Mouse (Mus musculus): ENCODE results near the gene Ptprm. TPM values are rescaled to one million over a fixed set of nuclear protein-coding genes. Genes with fewer than 3 reads are reported as not detected.

Gene Ptprm
- polyA plus RNA-seq, 1 experiment = 34.2 TPM

DNA sequence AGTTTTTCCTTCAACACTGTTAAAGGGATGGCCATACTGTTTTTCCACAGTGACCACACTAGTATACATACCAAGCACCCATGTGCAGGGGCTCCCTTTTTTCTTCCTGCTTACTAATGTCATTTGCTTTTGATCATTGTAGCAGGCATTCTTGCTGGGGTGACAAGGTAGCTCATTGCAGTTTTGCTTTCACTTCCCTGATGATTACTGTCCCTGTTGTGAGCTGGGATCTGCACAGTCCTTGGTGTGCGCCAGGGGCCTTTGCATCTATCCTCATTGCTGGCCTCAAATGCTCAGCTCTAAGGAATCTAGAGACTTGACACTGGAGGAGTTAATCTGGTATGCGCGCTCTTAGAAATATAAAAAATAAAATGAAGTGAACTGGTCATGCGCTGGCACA lies 147.3 kb downstream of the Ptprm start:
- Histone ChIP-seq H3K4me1 (ENCODE audit: control insufficient read depth, insufficient read depth, low read length) (no peaks in the 10 kb centered on the region), H3K27me3 (ENCODE audit: control insufficient read depth, insufficient read depth, low read length) (no peaks in the 10 kb centered on the region), H3K27ac (ENCODE audit: insufficient read depth, low read length) (no peak overlapping the region), H3K4me3 (replicated peaks; ENCODE audit: insufficient read depth, low read depth, low read length) (no peak overlapping the region)
- TF ChIP-seq POLR2A (IDR thresholded peaks at IDR 0.05; ENCODE audit: borderline replicate concordance, insufficient read depth, low read length) (no peak), CTCF (IDR thresholded peaks at IDR 0.05; ENCODE audit: borderline replicate concordance, insufficient read depth, low read depth, low read length) (no peak)
- WGBS = 96% methylated on average over 4 of the region's 4 CpGs
- no peak for DNase-seq

DNA sequence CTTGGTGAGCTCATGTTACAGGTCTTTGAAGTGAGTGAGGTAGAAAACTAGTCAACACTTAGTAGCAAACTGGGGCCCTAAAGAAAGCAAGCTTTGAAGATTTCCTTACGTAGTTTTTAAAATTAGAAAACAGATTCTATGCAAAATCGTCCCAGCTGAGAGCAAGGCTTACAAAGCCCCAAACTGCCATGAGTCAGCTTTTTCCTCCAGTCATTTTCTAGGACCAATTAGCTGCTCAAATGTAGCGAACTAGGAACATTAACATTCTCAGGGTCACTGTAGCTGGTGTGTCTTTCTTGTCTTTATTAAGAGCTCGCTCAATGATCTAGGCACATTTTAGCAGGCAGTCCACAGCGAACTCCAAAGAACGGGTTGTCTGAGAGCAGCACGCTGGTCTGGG lies 153.1 kb downstream of the Ptprm start:
- H3K4me3 ChIP-seq (replicated peaks; ENCODE audit: insufficient read depth, low read depth, low read length) = no peak overlapping the region
- no peaks in the 10 kb centered on the region for H3K27me3 ChIP-seq (ENCODE audit: control insufficient read depth, insufficient read depth, low read length)
- TF ChIP-seq POLR2A (IDR thresholded peaks at IDR 0.05; ENCODE audit: borderline replicate concordance, insufficient read depth, low read length) (no peak), CTCF (IDR thresholded peaks at IDR 0.05; ENCODE audit: borderline replicate concordance, insufficient read depth, low read depth, low read length) (no peak)
- H3K27ac ChIP-seq (ENCODE audit: insufficient read depth, low read length) = no peak overlapping the region
- H3K4me1 ChIP-seq (ENCODE audit: control insufficient read depth, insufficient read depth, low read length) = no peaks in the 10 kb centered on the region
- DNase-seq = no peak
- 57% methylated on average over 7 of the region's 7 CpGs for WGBS

DNA sequence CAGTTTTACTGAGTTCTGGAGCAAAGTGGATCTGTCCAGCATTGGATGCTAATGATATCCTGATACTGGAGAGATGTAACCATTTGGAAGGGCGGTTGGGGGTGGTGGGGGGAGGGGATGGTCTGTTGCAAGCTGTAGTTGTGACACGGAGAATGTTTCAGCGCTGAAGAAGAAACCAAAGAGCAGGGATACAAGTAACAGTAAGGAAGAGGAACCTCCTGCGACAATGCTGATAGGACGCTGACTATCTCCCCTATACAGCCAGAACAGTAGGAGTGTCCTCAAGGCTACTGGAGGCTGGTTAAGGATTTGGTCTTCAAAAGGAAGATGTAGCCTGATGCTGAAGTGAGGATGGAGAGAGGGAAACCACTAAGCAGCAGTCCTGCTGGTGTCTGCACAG lies 160.5 kb downstream of the Ptprm start:
- Histone ChIP-seq H3K4me3 (replicated peaks; ENCODE audit: insufficient read depth, low read depth, low read length) (no peak overlapping the region), H3K27ac (ENCODE audit: insufficient read depth, low read length) (no peak overlapping the region), H3K4me1 (ENCODE audit: control insufficient read depth, insufficient read depth, low read length) (no peaks in the 10 kb centered on the region), H3K27me3 (ENCODE audit: control insufficient read depth, insufficient read depth, low read length) (no peaks in the 10 kb centered on the region)
- DNase-seq = no peak
- TF ChIP-seq CTCF (IDR thresholded peaks at IDR 0.05; ENCODE audit: borderline replicate concordance, insufficient read depth, low read depth, low read length) = no peak
- no peak for TF ChIP-seq POLR2A (IDR thresholded peaks at IDR 0.05; ENCODE audit: borderline replicate concordance, insufficient read depth, low read length)
- 72% methylated on average over 5 of the region's 5 CpGs for WGBS

DNA sequence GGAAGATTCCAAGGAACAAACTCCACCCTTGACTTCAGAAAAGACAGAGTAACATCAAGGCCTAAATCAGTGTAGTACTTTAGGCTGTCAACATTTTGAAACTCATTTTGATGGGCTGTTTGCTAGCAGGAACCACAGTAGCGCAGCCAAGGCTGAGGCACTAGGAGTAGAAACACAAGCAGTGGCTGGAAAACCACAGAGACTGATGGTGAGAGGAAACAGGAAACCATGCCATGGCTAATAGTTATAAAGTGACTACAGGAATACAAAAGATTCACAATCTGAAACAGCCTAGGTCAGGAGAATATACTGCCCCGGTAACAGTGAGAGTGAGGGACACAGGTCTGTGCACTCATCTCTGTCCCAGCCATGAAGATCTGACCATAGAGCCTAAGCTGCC lies 165.7 kb downstream of the Ptprm start:
- no peak overlapping the region for H3K4me3 ChIP-seq (replicated peaks; ENCODE audit: insufficient read depth, low read depth, low read length)
- no peak for TF ChIP-seq CTCF (IDR thresholded peaks at IDR 0.05; ENCODE audit: borderline replicate concordance, insufficient read depth, low read depth, low read length)
- no peak for TF ChIP-seq POLR2A (IDR thresholded peaks at IDR 0.05; ENCODE audit: borderline replicate concordance, insufficient read depth, low read length)
- H3K27ac ChIP-seq (ENCODE audit: insufficient read depth, low read length) = no peak overlapping the region
- H3K4me1 ChIP-seq (ENCODE audit: control insufficient read depth, insufficient read depth, low read length) = no peaks in the 10 kb centered on the region
- 95% methylated on average over 2 of the region's 2 CpGs for WGBS
- no peak for DNase-seq
- H3K27me3 ChIP-seq (ENCODE audit: control insufficient read depth, insufficient read depth, low read length) = no peaks in the 10 kb centered on the region

DNA sequence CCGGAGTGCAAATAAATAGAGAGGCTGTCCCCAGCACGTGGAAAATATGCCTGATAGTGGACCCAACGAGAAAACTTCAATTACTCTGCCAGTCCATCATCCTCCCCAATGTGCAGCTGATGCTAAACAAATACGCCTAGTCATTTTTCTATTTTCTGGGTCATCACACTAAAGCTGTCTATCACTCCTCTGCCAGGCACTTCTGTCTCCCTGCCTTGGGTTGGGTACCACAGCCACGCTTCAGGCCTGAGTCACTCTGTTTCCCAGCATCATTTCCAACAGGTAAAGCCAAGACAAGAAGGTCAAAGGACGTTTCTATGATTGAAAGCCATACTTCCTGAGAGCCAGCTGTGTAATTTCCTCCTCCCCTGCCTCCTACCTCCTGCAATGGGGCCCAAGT lies 167.4 kb downstream of the Ptprm start:
- TF ChIP-seq POLR2A (IDR thresholded peaks at IDR 0.05; ENCODE audit: borderline replicate concordance, insufficient read depth, low read length) (no peak), CTCF (IDR thresholded peaks at IDR 0.05; ENCODE audit: borderline replicate concordance, insufficient read depth, low read depth, low read length) (no peak)
- no peaks in the 10 kb centered on the region for H3K4me1 ChIP-seq (ENCODE audit: control insufficient read depth, insufficient read depth, low read length)
- no peak overlapping the region for H3K27ac ChIP-seq (ENCODE audit: insufficient read depth, low read length)
- no peak overlapping the region for H3K4me3 ChIP-seq (replicated peaks; ENCODE audit: insufficient read depth, low read depth, low read length)
- DNase-seq = no peak
- no peaks in the 10 kb centered on the region for H3K27me3 ChIP-seq (ENCODE audit: control insufficient read depth, insufficient read depth, low read length)
- 59% methylated on average over 6 of the region's 6 CpGs for WGBS

DNA sequence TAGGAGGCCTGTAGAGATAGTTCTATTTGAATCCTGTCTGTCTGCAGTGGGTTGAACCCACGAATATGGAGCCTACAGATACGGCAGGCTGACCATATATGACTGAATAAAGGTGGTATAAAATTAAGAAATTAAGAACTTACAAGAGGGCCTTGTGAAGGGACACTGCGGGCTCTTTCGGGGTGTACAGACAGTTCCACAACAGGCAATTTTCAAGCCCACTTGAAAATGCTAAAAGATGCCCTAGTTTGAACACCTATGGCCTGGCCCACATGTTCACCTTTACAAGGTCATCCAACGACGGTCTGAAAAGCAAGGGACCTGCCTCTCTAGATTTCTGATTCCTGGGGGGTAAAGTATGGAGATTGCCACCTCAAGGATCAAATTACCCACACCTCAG lies 168.3 kb downstream of the Ptprm start:
- H3K4me3 ChIP-seq (replicated peaks; ENCODE audit: insufficient read depth, low read depth, low read length) = no peak overlapping the region
- no peaks in the 10 kb centered on the region for H3K4me1 ChIP-seq (ENCODE audit: control insufficient read depth, insufficient read depth, low read length)
- DNase-seq = no peak
- TF ChIP-seq POLR2A (IDR thresholded peaks at IDR 0.05; ENCODE audit: borderline replicate concordance, insufficient read depth, low read length) (no peak), CTCF (IDR thresholded peaks at IDR 0.05; ENCODE audit: borderline replicate concordance, insufficient read depth, low read depth, low read length) (no peak)
- H3K27ac ChIP-seq (ENCODE audit: insufficient read depth, low read length) = no peak overlapping the region
- WGBS = 94% methylated on average over 6 of the region's 6 CpGs
- H3K27me3 ChIP-seq (ENCODE audit: control insufficient read depth, insufficient read depth, low read length) = no peaks in the 10 kb centered on the region

DNA sequence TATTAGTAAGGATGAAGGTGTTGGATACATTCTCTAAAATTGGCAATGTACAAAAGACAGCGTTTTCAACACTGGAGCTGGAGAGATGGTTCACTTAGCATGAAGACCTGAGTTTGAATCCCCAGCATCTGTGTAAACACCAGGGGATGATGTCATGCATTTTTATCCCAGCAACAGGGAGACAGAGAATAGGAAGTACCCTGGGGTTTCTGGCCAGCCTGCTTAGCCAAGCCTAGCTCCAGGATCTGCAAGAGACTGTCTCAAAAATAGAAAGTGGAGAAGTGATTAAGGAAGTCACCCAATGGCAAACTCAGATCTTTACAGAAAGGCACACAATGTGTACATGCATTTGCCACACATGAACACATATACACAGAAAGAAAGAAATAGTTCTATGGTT lies 174.8 kb downstream of the Ptprm start:
- no peaks in the 10 kb centered on the region for H3K4me1 ChIP-seq (ENCODE audit: control insufficient read depth, insufficient read depth, low read length)
- DNase-seq = no peak
- H3K27me3 ChIP-seq (ENCODE audit: control insufficient read depth, insufficient read depth, low read length) = no peaks in the 10 kb centered on the region
- no peak for TF ChIP-seq CTCF (IDR thresholded peaks at IDR 0.05; ENCODE audit: borderline replicate concordance, insufficient read depth, low read depth, low read length)
- no peak for TF ChIP-seq POLR2A (IDR thresholded peaks at IDR 0.05; ENCODE audit: borderline replicate concordance, insufficient read depth, low read length)
- no peak overlapping the region for H3K27ac ChIP-seq (ENCODE audit: insufficient read depth, low read length)
- 59% methylated on average over 1 of the region's 1 CpGs for WGBS
- H3K4me3 ChIP-seq (replicated peaks; ENCODE audit: insufficient read depth, low read depth, low read length) = no peak overlapping the region

DNA sequence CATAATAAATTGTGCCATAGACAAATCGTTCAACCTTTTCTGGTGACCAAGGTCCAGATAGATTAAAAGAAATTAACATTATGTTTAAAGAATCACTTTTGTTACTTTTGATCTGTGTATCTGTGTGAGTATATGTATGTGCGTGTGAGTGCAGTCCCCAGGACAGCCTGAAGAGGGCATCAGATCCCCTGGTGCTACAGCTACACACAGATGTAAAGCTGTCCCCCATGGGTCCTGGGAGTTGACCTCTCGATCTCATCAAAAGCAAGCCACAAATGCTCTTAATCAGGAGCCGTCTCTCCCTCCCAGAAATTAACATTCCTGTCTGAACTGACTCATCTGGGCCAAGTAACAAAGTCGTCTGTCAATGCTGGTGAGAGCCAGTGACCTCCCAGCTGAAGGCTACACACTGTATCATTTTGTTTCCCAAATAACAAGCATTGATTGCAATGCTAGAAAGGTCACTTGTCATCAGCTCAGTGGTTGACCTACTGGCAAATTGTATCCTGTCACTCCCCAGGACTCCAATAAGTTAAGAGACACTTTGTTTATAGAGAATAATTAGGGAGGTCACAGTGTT lies 175.5 kb downstream of the Ptprm start:
- 80% methylated on average over 5 of the region's 5 CpGs for WGBS

More for the DNA sequence above, 175.5 kb downstream of the Ptprm start:
- H3K4me1 ChIP-seq (ENCODE audit: control insufficient read depth, insufficient read depth, low read length) = no peaks in the 10 kb centered on the region
- TF ChIP-seq POLR2A (IDR thresholded peaks at IDR 0.05; ENCODE audit: borderline replicate concordance, insufficient read depth, low read length) (no peak), CTCF (IDR thresholded peaks at IDR 0.05; ENCODE audit: borderline replicate concordance, insufficient read depth, low read depth, low read length) (no peak)
- DNase-seq = no peak
- H3K4me3 ChIP-seq (replicated peaks; ENCODE audit: insufficient read depth, low read depth, low read length) = no peak overlapping the region
- no peak overlapping the region for H3K27ac ChIP-seq (ENCODE audit: insufficient read depth, low read length)
- H3K27me3 ChIP-seq (ENCODE audit: control insufficient read depth, insufficient read depth, low read length) = no peaks in the 10 kb centered on the region; the same call in 1 of the 2 replicates

All from cerebellum, adult 2 months (tissue).